Mouse (Mus musculus) MEL (cell line): ENCODE data around the gene Hspb1. TPM values are rescaled to one million over a fixed set of nuclear protein-coding genes. Genes with fewer than 3 reads are reported as not detected.

Experiments used
- DNase-seq: peaks from one replicate; pipeline ENCODE4 v3.0.0; 2011; ENCODE audit warnings: low read depth, low spot score
- H3K27ac ChIP-seq: 2 replicates; pipeline ENCODE4 v1.5.1; 2012; ENCODE audit warnings: low read depth, mild to moderate bottlenecking, control low read depth, low read length, moderate library complexity; ENCODE audit not compliant: control insufficient read depth
- H3K27me3 ChIP-seq, 2 experiments: fragments of 150-350 bp in 1 of 2; sonication (generic) in 1 of 2; 2 replicates each; pipeline ENCODE4 v1.6.1; 2012; ENCODE audit warnings: low read length in 2 of 2, mild to moderate bottlenecking in 2 of 2, improper control_type of control experiment in 1 of 2, moderate library complexity in 1 of 2; ENCODE audit not compliant: insufficient read depth in 2 of 2, control insufficient read depth in 1 of 2
- H3K36me3 ChIP-seq, 2 experiments: 2 replicates each; pipeline ENCODE4 v1.6.1; 2012 to 2014; ENCODE audit warnings: low read length in 2 of 2, improper control_type of control experiment in 1 of 2, inconsistent platforms in 1 of 2, mild to moderate bottlenecking in 1 of 2; ENCODE audit not compliant: insufficient read depth in 2 of 2, control insufficient read depth in 1 of 2
- H3K4me1 ChIP-seq, 2 experiments: fragments of 150-350 bp in 1 of 2; sonication (generic) in 1 of 2; 2 replicates each; pipeline ENCODE4 v1.6.1; 2012; ENCODE audit warnings: low read length in 2 of 2, improper control_type of control experiment in 1 of 2, mild to moderate bottlenecking in 1 of 2; ENCODE audit not compliant: insufficient read depth in 2 of 2, control insufficient read depth in 1 of 2
- H3K4me3 ChIP-seq, 2 experiments: fragments of 150-350 bp in 1 of 2; sonication (generic) in 1 of 2; 2 replicates each; pipeline ENCODE4 v1.5.1; 2012; ENCODE audit warnings: low read depth in 2 of 2, low read length in 2 of 2, mild to moderate bottlenecking in 2 of 2, moderate library complexity in 2 of 2, control low read depth in 1 of 2, improper control_type of control experiment in 1 of 2; ENCODE audit not compliant: control insufficient read depth in 1 of 2, insufficient read depth in 1 of 2
- H3K79me2 ChIP-seq: 2 replicates; pipeline ENCODE4 v1.6.1; 2012; ENCODE audit warnings: mild to moderate bottlenecking, low read length, moderate library complexity; ENCODE audit not compliant: control insufficient read depth, poor library complexity, insufficient read depth
- H3K9ac ChIP-seq: 2 replicates; pipeline ENCODE4 v1.6.1; 2012; ENCODE audit warnings: low read depth, mild to moderate bottlenecking, control low read depth, low read length, moderate library complexity; ENCODE audit not compliant: control insufficient read depth, poor library complexity, severe bottlenecking
- H3K9me3 ChIP-seq: fragments of 150-350 bp; sonication (generic); replicated peaks from 2 replicates; pipeline ENCODE4 v1.6.1; 2012; ENCODE audit warnings: mild to moderate bottlenecking, low read length, improper control_type of control experiment, moderate library complexity; ENCODE audit not compliant: insufficient read depth
- BHLHE40 ChIP-seq: IDR thresholded peaks from 2 replicates; pipeline ENCODE4 v1.6.1; 2012; ENCODE audit warnings: low read depth, mild to moderate bottlenecking, inconsistent platforms, low read length, improper control_type of control experiment, borderline replicate concordance
- CHD1 ChIP-seq: IDR thresholded peaks from 2 replicates; pipeline ENCODE4 v1.6.1; 2012; ENCODE audit warnings: low read depth, mild to moderate bottlenecking, inconsistent platforms, low read length, improper control_type of control experiment
- CHD2 ChIP-seq: IDR thresholded peaks from 2 replicates; pipeline ENCODE4 v1.6.1; 2011; ENCODE audit warnings: low read length, improper control_type of control experiment
- CTCF ChIP-seq, 3 experiments: IDR thresholded peaks in 2 of 3; conservative IDR thresholded peaks in 1 of 3; 2 replicates each; pipeline ENCODE4 v1.5.1; 2011 to 2012; ENCODE audit warnings: low read length in 3 of 3, low read depth in 2 of 3, mild to moderate bottlenecking in 2 of 3, improper control_type of control experiment in 1 of 3, inconsistent platforms in 1 of 3, mixed read lengths in 1 of 3, moderate library complexity in 1 of 3; ENCODE audit not compliant: control insufficient read depth in 1 of 3, insufficient read depth in 1 of 3, poor library complexity in 1 of 3, severe bottlenecking in 1 of 3
- ELF1 ChIP-seq: IDR thresholded peaks from 2 replicates; pipeline ENCODE4 v1.6.1; 2014; ENCODE audit warnings: low read depth, mild to moderate bottlenecking, inconsistent platforms, low read length, improper control_type of control experiment, moderate library complexity
- GATA1 ChIP-seq: IDR thresholded peaks from 2 replicates; pipeline ENCODE4 v1.6.1; 2011; ENCODE audit warnings: low read depth, low read length, improper control_type of control experiment
- HCFC1 ChIP-seq: IDR thresholded peaks from 2 replicates; pipeline ENCODE4 v1.6.1; 2012; ENCODE audit warnings: low read depth, mild to moderate bottlenecking, inconsistent platforms, low read length, improper control_type of control experiment, moderate library complexity
- KAT2A ChIP-seq: conservative IDR thresholded peaks from 2 replicates; pipeline ENCODE4 v1.6.1; 2012; ENCODE audit warnings: low read depth, low read length, improper control_type of control experiment, inconsistent platforms
- MAX ChIP-seq: IDR thresholded peaks from 2 replicates; pipeline ENCODE4 v1.6.1; 2011; ENCODE audit warnings: low read length, improper control_type of control experiment
- MEF2A ChIP-seq: IDR thresholded peaks from 2 replicates; pipeline ENCODE4 v1.6.1; 2014; ENCODE audit warnings: low read depth, mild to moderate bottlenecking, inconsistent platforms, low read length, improper control_type of control experiment; ENCODE audit not compliant: poor library complexity, insufficient replicate concordance, severe bottlenecking; ENCODE audit errors: extremely low read depth
- MYB ChIP-seq: IDR thresholded peaks from 2 replicates; pipeline ENCODE4 v1.6.1; 2011; ENCODE audit warnings: mild to moderate bottlenecking, low read depth, low read length, improper control_type of control experiment
- MYC ChIP-seq: IDR thresholded peaks from 2 replicates; pipeline ENCODE4 v1.6.1; 2011; ENCODE audit warnings: low read depth, mild to moderate bottlenecking, low read length, improper control_type of control experiment, moderate library complexity
- NRF1 ChIP-seq: IDR thresholded peaks from 2 replicates; pipeline ENCODE4 v1.6.1; 2014; ENCODE audit warnings: low read depth, mild to moderate bottlenecking, inconsistent platforms, low read length, improper control_type of control experiment, moderate library complexity; ENCODE audit not compliant: poor library complexity, insufficient read depth, severe bottlenecking
- POLR2A ChIP-seq, 2 experiments: IDR thresholded peaks; 2 replicates each; pipeline ENCODE4 v1.6.1; 2011 to 2012; ENCODE audit warnings: low read length in 2 of 2, mild to moderate bottlenecking in 2 of 2, control low read depth in 1 of 2, improper control_type of control experiment in 1 of 2, low read depth in 1 of 2, moderate library complexity in 1 of 2; ENCODE audit not compliant: control insufficient read depth in 1 of 2, insufficient read depth in 1 of 2, poor library complexity in 1 of 2
- POLR2AphosphoS2 ChIP-seq: IDR thresholded peaks from 2 replicates; pipeline ENCODE4 v1.6.1; 2011; ENCODE audit warnings: low read length, improper control_type of control experiment
- POLR2AphosphoS5 ChIP-seq: IDR thresholded peaks from 2 replicates; pipeline ENCODE4 v1.6.1; 2012; ENCODE audit warnings: low read depth, borderline replicate concordance, mild to moderate bottlenecking, inconsistent platforms, low read length, moderate library complexity, mixed read lengths
- RAD21 ChIP-seq: IDR thresholded peaks from 2 replicates; pipeline ENCODE4 v1.6.1; 2011; ENCODE audit warnings: mild to moderate bottlenecking, low read depth, low read length, improper control_type of control experiment
- RCOR1 ChIP-seq: IDR thresholded peaks from 2 replicates; pipeline ENCODE4 v1.6.1; 2012; ENCODE audit warnings: low read depth, mild to moderate bottlenecking, inconsistent platforms, low read length, improper control_type of control experiment
- SMC3 ChIP-seq: IDR thresholded peaks from 2 replicates; pipeline ENCODE4 v1.6.1; 2011; ENCODE audit warnings: low read depth, low read length, improper control_type of control experiment
- TAL1 ChIP-seq: IDR thresholded peaks from 2 replicates; pipeline ENCODE4 v1.6.1; 2012; ENCODE audit warnings: mild to moderate bottlenecking, inconsistent platforms, low read length, moderate library complexity, mixed read lengths
- TBP ChIP-seq: IDR thresholded peaks from 2 replicates; pipeline ENCODE4 v1.8.0; 2011; ENCODE audit warnings: low read depth, low read length, improper control_type of control experiment
- TCF12 ChIP-seq: IDR thresholded peaks from 2 replicates; pipeline ENCODE4 v1.6.1; 2014; ENCODE audit warnings: low read depth, mild to moderate bottlenecking, inconsistent platforms, low read length, improper control_type of control experiment, moderate library complexity
- UBTF ChIP-seq: IDR thresholded peaks from 2 replicates; pipeline ENCODE4 v1.6.1; 2012; ENCODE audit warnings: low read depth, mild to moderate bottlenecking, inconsistent platforms, low read length, improper control_type of control experiment, moderate library complexity, borderline replicate concordance; ENCODE audit not compliant: insufficient read depth
- USF1 ChIP-seq: IDR thresholded peaks from 2 replicates; pipeline ENCODE4 v1.6.1; 2014; ENCODE audit warnings: low read depth, mild to moderate bottlenecking, inconsistent platforms, low read length, improper control_type of control experiment, moderate library complexity
- USF2 ChIP-seq, 2 experiments: IDR thresholded peaks; 2 replicates each; pipeline ENCODE4 v1.6.1; 2011 to 2012; ENCODE audit warnings: improper control_type of control experiment in 2 of 2, low read length in 2 of 2, borderline replicate concordance in 1 of 2, inconsistent platforms in 1 of 2, low read depth in 1 of 2, mild to moderate bottlenecking in 1 of 2; ENCODE audit not compliant: insufficient read depth in 1 of 2
- ZKSCAN1 ChIP-seq: IDR thresholded peaks from 2 replicates; pipeline ENCODE4 v1.6.1; 2012; ENCODE audit warnings: low read depth, mild to moderate bottlenecking, inconsistent platforms, low read length, improper control_type of control experiment, moderate library complexity
- ZNF384 ChIP-seq: IDR thresholded peaks from 2 replicates; pipeline ENCODE4 v1.6.1; 2012; ENCODE audit warnings: low read depth, mild to moderate bottlenecking, inconsistent platforms, low read length, improper control_type of control experiment
- polyA plus RNA-seq, 2 experiments: library from polyadenylated mRNA; stranded (reverse) in 1 of 2; unstranded in 1 of 2; fragments of >175 nt in 1 of 2; fragments of >200 nt in 1 of 2; gene quantifications; 2 replicates each; pipeline versions ENCODE4 v1.2.1 to v1.2.4; 2012; ENCODE audit warnings: low replicate concordance in 2 of 2, low read depth in 1 of 2; ENCODE audit not compliant: insufficient read length in 2 of 2, insufficient read depth in 1 of 2, missing spikeins in 1 of 2
- total RNA-seq: library from RNA; depleted of rRNA; stranded (reverse); fragments of 300-350 nt; gene quantifications from 2 replicates; pipeline ENCODE4 v1.2.3, GENCODE M21; 2012

Hspb1 gene
- total and polyA plus RNA-seq, 3 experiments: not detected

DNA sequence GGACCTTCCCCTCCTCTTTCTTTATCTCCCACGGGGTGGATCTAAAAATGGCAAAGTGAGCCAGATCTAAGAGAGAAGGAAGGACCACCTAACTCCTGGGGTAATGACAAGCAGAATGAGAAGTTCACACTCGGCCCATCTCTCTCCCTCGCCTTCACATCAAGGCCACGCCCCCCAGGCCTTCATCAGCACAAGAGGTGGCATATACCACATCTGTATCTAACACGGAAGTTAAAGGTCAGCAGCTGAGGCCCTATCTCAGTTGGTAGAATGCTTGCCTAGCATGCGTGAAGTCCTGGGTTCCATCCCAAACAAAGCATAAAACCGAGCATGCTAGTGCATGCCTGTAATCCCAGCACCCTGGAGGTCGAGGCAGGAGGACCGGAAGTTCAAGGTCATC is 14.0 kb upstream of the Hspb1 start:
- no peak overlapping the region for H3K4me3 ChIP-seq
- H3K36me3 ChIP-seq: peaks cover 0 to 6% of the 10 kb centered on the region in 2 experiments; a peak in 2 of 4 replicates
- no peaks in the 10 kb centered on the region for H3K27me3 ChIP-seq
- no peak overlapping the region for H3K9ac ChIP-seq
- peak; percentile 66 for DNase-seq
- peaks cover 0 to 24% of the 10 kb centered on the region in 2 experiments; a peak in 3 of 4 replicates for H3K4me1 ChIP-seq
- no peaks in the 10 kb centered on the region for H3K79me2 ChIP-seq
- no peak overlapping the region for H3K27ac ChIP-seq
- no peaks in the 10 kb centered on the region for H3K9me3 ChIP-seq
- TF ChIP-seq ELF1 (peak; percentile 27; the same call in 1 of the 2 replicates), USF2 (IDR thresholded peaks at IDR 0.05; ENCODE audit: borderline replicate concordance in 1 of 2, insufficient read depth in 1 of 2, low read depth in 1 of 2, low read length in 2 of 2) (no peak), GATA1 (0 out of 2 replicates have a peak, but pooled peaks have one; percentile 5)

DNA sequence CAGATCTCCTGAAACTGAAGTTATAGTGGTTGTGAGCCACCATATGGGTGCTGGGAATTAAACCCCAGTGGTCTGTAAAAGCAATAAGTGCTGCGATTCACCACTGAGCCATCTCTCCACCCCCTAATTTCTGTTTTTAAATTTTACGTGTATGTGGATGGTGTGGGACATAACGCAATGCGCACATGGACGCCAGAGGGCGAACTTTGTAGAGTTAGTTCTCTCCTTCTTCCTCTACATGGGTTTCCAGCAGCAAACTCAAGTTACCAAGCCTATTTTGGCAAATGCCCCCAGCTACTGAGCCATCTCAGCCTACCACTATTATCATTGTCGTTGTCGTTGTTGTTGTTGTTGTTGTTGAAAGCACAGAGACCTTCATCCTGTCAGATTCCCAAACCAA is 10.5 kb upstream of the Hspb1 start:
- DNase-seq: peak; percentile 88

DNA sequence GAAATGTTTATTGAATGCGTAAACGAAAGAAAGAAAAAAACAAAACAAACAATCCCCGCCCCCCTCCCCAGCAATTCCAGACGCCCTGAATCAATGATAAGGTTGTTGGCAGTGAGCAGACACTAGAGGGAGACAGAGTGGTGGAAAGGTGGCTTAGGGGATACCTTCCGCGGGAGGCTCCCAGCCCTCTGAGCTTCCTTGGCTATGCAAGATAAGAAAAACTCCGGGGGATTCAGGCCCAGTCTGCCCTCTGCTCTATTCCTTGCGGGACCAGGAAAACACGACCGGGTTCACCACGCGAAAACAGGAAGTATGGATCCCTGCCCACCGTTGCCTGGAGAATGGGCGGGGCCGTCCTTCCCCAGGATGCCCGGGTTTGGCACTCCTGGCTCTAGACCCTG is 9.9 kb upstream of the Hspb1 start:
- Histone ChIP-seq H3K9me3 (no peaks in the 10 kb centered on the region), H3K79me2 (no peaks in the 10 kb centered on the region), H3K4me3 (peak overlapping the region; percentile 60 to 71), H3K36me3 (peaks cover 0 to 6% of the 10 kb centered on the region in 2 experiments; a peak in 2 of 4 replicates), H3K27me3 (no peaks in the 10 kb centered on the region), H3K27ac (no peak overlapping the region), H3K4me1 (peaks cover 0 to 34% of the 10 kb centered on the region in 2 experiments; a peak in 3 of 4 replicates), H3K9ac (peak overlapping the region; percentile 45)
- peak; percentile 81 for DNase-seq
- TF ChIP-seq RAD21: peak; percentile 18
- no peak for TF ChIP-seq TAL1
- no peak for TF ChIP-seq TBP
- TF ChIP-seq ZKSCAN1: no peak
- TF ChIP-seq UBTF: no peak
- no peak for TF ChIP-seq POLR2AphosphoS5
- TF ChIP-seq MYB: no peak
- no peak for TF ChIP-seq ELF1
- no peak for TF ChIP-seq ZNF384
- no peak for TF ChIP-seq BHLHE40
- TF ChIP-seq POLR2AphosphoS2: no peak
- no peak for TF ChIP-seq GATA1
- no peak for TF ChIP-seq NRF1
- no peak for TF ChIP-seq CHD1
- TF ChIP-seq USF1: no peak
- no peak for TF ChIP-seq MEF2A
- no peak for TF ChIP-seq KAT2A
- TF ChIP-seq HCFC1: no peak
- TF ChIP-seq RCOR1: 0 out of 2 replicates have a peak, but pooled peaks have one; percentile 11

More for the DNA sequence above, 10.5 kb upstream of the Hspb1 start:
- no peak overlapping the region for H3K27ac ChIP-seq
- TF ChIP-seq TCF12: 0 out of 2 replicates have a peak, but pooled peaks have one; percentile 12
- no peak for TF ChIP-seq TAL1
- peak; percentile 63 for TF ChIP-seq SMC3
- no peak for TF ChIP-seq KAT2A
- peak; percentile 56 for TF ChIP-seq MAX
- TF ChIP-seq MYC: 0 out of 2 replicates have a peak, but pooled peaks have one; percentile 27
- TF ChIP-seq POLR2A (IDR thresholded peaks at IDR 0.05; ENCODE audit: control insufficient read depth in 1 of 2, insufficient read depth in 1 of 2, low read depth in 1 of 2, low read length in 2 of 2, poor library complexity in 1 of 2): no peak
- TF ChIP-seq GATA1: no peak
- TF ChIP-seq CHD2: no peak
- TF ChIP-seq CTCF (IDR thresholded peaks at IDR 0.05 in 2 of 3, conservative IDR thresholded peaks at IDR 0.05 in 1 of 3; ENCODE audit: control insufficient read depth in 1 of 3, insufficient read depth in 1 of 3, low read depth in 2 of 3, low read length in 3 of 3, poor library complexity in 1 of 3, severe bottlenecking in 1 of 3): peak; percentile 75 to 82 (median 79)
- TF ChIP-seq, all 39 proteins: peak for 5
- H3K4me3 ChIP-seq: peak overlapping the region; percentile 60 to 71
- no peaks in the 10 kb centered on the region for H3K9me3 ChIP-seq
- peaks cover 0 to 34% of the 10 kb centered on the region in 2 experiments; a peak in 3 of 4 replicates for H3K4me1 ChIP-seq
- H3K79me2 ChIP-seq: no peaks in the 10 kb centered on the region
- H3K9ac ChIP-seq: peak overlapping the region; percentile 28
- no peaks in the 10 kb centered on the region for H3K27me3 ChIP-seq
- H3K36me3 ChIP-seq: peaks cover 0 to 6% of the 10 kb centered on the region in 2 experiments; a peak in 2 of 4 replicates
